Mouse (Mus musculus) kidney, embryonic 14.5 days (tissue): ENCODE measurements around the gene Plppr5. TPM values are rescaled to one million over a fixed set of nuclear protein-coding genes. Genes with fewer than 3 reads are reported as not detected.

Source experiments
- ATAC-seq: fragments of 200-750 bp; cut with Nextera tagmentation; 2 replicates; pipeline ENCODE4 v1.8.0; 2017; ENCODE audit warnings: moderate number of reproducible peaks, mild to moderate bottlenecking, moderate TSS enrichment, moderate library complexity; ENCODE audit not compliant: low FRiP score, low TSS enrichment
- H3K27ac ChIP-seq: fragments of 300-500 bp; sonication (generic); 2 replicates; pipeline ENCODE4 v1.5.1; 2014; ENCODE audit warnings: low read depth, mild to moderate bottlenecking, low read length, moderate library complexity, mixed read lengths
- H3K27me3 ChIP-seq: fragments of 300-500 bp; sonication (generic); 2 replicates; pipeline ENCODE4 v1.6.1; 2014; ENCODE audit warnings: mild to moderate bottlenecking, low read length; ENCODE audit not compliant: control insufficient read depth, insufficient read depth
- H3K36me3 ChIP-seq: fragments of 300-500 bp; sonication (generic); 2 replicates; pipeline ENCODE4 v1.6.1; 2014; ENCODE audit warnings: low read length, mixed read lengths; ENCODE audit not compliant: control insufficient read depth, insufficient read depth
- H3K4me1 ChIP-seq: fragments of 300-500 bp; sonication (generic); 2 replicates; pipeline ENCODE4 v1.6.1; 2014; ENCODE audit warnings: low read length, mixed read lengths; ENCODE audit not compliant: control insufficient read depth, insufficient read depth
- H3K4me2 ChIP-seq: fragments of 300-500 bp; sonication (generic); replicated peaks from 2 replicates; pipeline ENCODE4 v1.6.1; 2014; ENCODE audit warnings: low read depth, mild to moderate bottlenecking, low read length
- H3K4me3 ChIP-seq: fragments of 300-500 bp; sonication (generic); 2 replicates; pipeline ENCODE4 v1.5.1; 2014; ENCODE audit warnings: mild to moderate bottlenecking, low read length
- H3K9ac ChIP-seq: fragments of 300-500 bp; sonication (generic); 2 replicates; pipeline ENCODE4 v1.6.1; 2014; ENCODE audit warnings: low read depth, mild to moderate bottlenecking, low read length, moderate library complexity
- H3K9me3 ChIP-seq: fragments of 300-500 bp; sonication (generic); 2 replicates; pipeline ENCODE4 v1.6.1; 2016; ENCODE audit warnings: low read length; ENCODE audit not compliant: control insufficient read depth
- WGBS: fragments of 180-500 bp; shearing (Covaris S2); extraction: QIAGEN DNeasy Blood & Tissue Kit; methylation state at CpG from one replicate; pipeline ENCODE4 v1.1.7; 2014; 5-methylcytosine and 5-hydroxymethylcytosine counted together
- polyA plus RNA-seq: library from polyadenylated mRNA; unstranded; fragments of >200 nt; fragmentation: Nextera tagmentation; extraction: Ambion mirVana; gene quantifications from 2 replicates; pipeline ENCODE4 v1.2.1, GENCODE M21; 2014

Plppr5 gene
- polyA plus RNA-seq, 1 experiment from 2014 or later, result 0.18 TPM

- H3K36me3 ChIP-seq, result no peaks in the 10 kb centered on the region
- H3K4me1 ChIP-seq, result no peaks in the 10 kb centered on the region
- H3K27me3 ChIP-seq, result no peaks in the 10 kb centered on the region
- no peak for ATAC-seq
- WGBS, result 92% methylated on average over 6 of the region's 6 CpGs
- H3K9ac ChIP-seq, result no peak overlapping the region
- no peak overlapping the region for H3K27ac ChIP-seq
- H3K4me2 ChIP-seq, result no peak overlapping the region
- H3K9me3 ChIP-seq, result no peaks in the 10 kb centered on the region
- no peak overlapping the region for H3K4me3 ChIP-seq
Measured at GRCm38 (mm10) chr3:117679189-117679588, 104.6 kb downstream of the Plppr5 start.

GRCm38 (mm10) chr3:117684640-117685039 is 110.0 kb downstream of the Plppr5 start:
- H3K9ac ChIP-seq, result no peak overlapping the region
- 78% methylated on average over 6 of the region's 6 CpGs for WGBS
- no peaks in the 10 kb centered on the region for H3K36me3 ChIP-seq
- H3K4me1 ChIP-seq, result no peaks in the 10 kb centered on the region
- no peaks in the 10 kb centered on the region for H3K9me3 ChIP-seq
- no peaks in the 10 kb centered on the region for H3K27me3 ChIP-seq
- ATAC-seq, result no peak
- H3K27ac ChIP-seq, result no peak overlapping the region
- no peak overlapping the region for H3K4me2 ChIP-seq
- no peak overlapping the region for H3K4me3 ChIP-seq

- Histone ChIP-seq H3K9me3 (no peaks in the 10 kb centered on the region), H3K36me3 (no peaks in the 10 kb centered on the region), H3K4me3 (no peak overlapping the region), H3K4me2 (no peak overlapping the region), H3K4me1 (no peaks in the 10 kb centered on the region), H3K27me3 (no peaks in the 10 kb centered on the region), H3K9ac (no peak overlapping the region), H3K27ac (no peak overlapping the region)
- 86% methylated on average over 3 of the region's 3 CpGs for WGBS
- ATAC-seq, result no peak
Measured at GRCm38 (mm10) chr3:117686036-117686435, 111.4 kb downstream of the Plppr5 start.

- no peak overlapping the region for H3K4me2 ChIP-seq
- 89% methylated on average over 7 of the region's 7 CpGs for WGBS
- H3K9me3 ChIP-seq, result no peaks in the 10 kb centered on the region
- ATAC-seq, result no peak
- no peak overlapping the region for H3K4me3 ChIP-seq
- H3K36me3 ChIP-seq, result no peaks in the 10 kb centered on the region
- no peaks in the 10 kb centered on the region for H3K4me1 ChIP-seq
- no peaks in the 10 kb centered on the region for H3K27me3 ChIP-seq
- no peak overlapping the region for H3K9ac ChIP-seq
- H3K27ac ChIP-seq, result no peak overlapping the region
Measured at GRCm38 (mm10) chr3:117686648-117687047, 112.0 kb downstream of the Plppr5 start.

GRCm38 (mm10) chr3:117694736-117695135 is 120.1 kb downstream of the Plppr5 start:
- no peak overlapping the region for H3K4me3 ChIP-seq
- ATAC-seq, result no peak
- H3K27ac ChIP-seq, result no peak overlapping the region
- no peaks in the 10 kb centered on the region for H3K4me1 ChIP-seq
- no peaks in the 10 kb centered on the region for H3K36me3 ChIP-seq
- no peak overlapping the region for H3K9ac ChIP-seq
- H3K9me3 ChIP-seq, result no peaks in the 10 kb centered on the region
- no peak overlapping the region for H3K4me2 ChIP-seq
- H3K27me3 ChIP-seq, result no peaks in the 10 kb centered on the region
- 63% methylated on average over 1 of the region's 1 CpGs for WGBS

- no peak overlapping the region for H3K27ac ChIP-seq
- H3K4me2 ChIP-seq, result no peak overlapping the region
- H3K27me3 ChIP-seq, result no peaks in the 10 kb centered on the region
- no peak for ATAC-seq
- H3K4me1 ChIP-seq, result no peaks in the 10 kb centered on the region
- H3K36me3 ChIP-seq, result no peaks in the 10 kb centered on the region
- no peaks in the 10 kb centered on the region for H3K9me3 ChIP-seq
- H3K9ac ChIP-seq, result no peak overlapping the region
- 89% methylated on average over 5 of the region's 5 CpGs for WGBS
- H3K4me3 ChIP-seq, result no peak overlapping the region
Measured at GRCm38 (mm10) chr3:117696350-117696749, 121.7 kb downstream of the Plppr5 start.

GRCm38 (mm10) chr3:117708788-117709187 is 134.2 kb downstream of the Plppr5 start:
- Histone ChIP-seq H3K9ac (no peak overlapping the region), H3K27me3 (no peaks in the 10 kb centered on the region), H3K27ac (no peak overlapping the region), H3K36me3 (no peaks in the 10 kb centered on the region), H3K4me2 (no peak overlapping the region), H3K4me1 (no peaks in the 10 kb centered on the region), H3K9me3 (no peaks in the 10 kb centered on the region), H3K4me3 (no peak overlapping the region)
- no peak for ATAC-seq

GRCm38 (mm10) chr3:117716534-117717280 is 142.1 kb downstream of the Plppr5 start:
- H3K36me3 ChIP-seq, result no peaks in the 10 kb centered on the region
- no peak overlapping the region for H3K27ac ChIP-seq
- no peak overlapping the region for H3K9ac ChIP-seq
- ATAC-seq, result no peak
- 90% methylated on average over 3 of the region's 3 CpGs for WGBS
- no peak overlapping the region for H3K4me3 ChIP-seq
- H3K4me2 ChIP-seq, result no peak overlapping the region
- no peaks in the 10 kb centered on the region for H3K27me3 ChIP-seq
- H3K4me1 ChIP-seq, result no peaks in the 10 kb centered on the region
- H3K9me3 ChIP-seq, result no peaks in the 10 kb centered on the region

- Histone ChIP-seq H3K4me2 (no peak overlapping the region), H3K9ac (no peak overlapping the region), H3K27ac (no peak overlapping the region), H3K4me3 (no peak overlapping the region), H3K27me3 (no peaks in the 10 kb centered on the region), H3K4me1 (no peaks in the 10 kb centered on the region), H3K36me3 (no peaks in the 10 kb centered on the region), H3K9me3 (no peaks in the 10 kb centered on the region)
- no peak for ATAC-seq
Measured at GRCm38 (mm10) chr3:117723390-117723789, 148.8 kb downstream of the Plppr5 start.
